Mouse (Mus musculus) thymus, postnatal 0 days (tissue): ENCODE data around the gene D630045J12Rik. TPM values are rescaled to one million over a fixed set of nuclear protein-coding genes. Genes with fewer than 3 reads are reported as not detected.
A peak's percentile ranks its signal among the peaks of the same experiment; 100 is the strongest.

Experiments used
- DNase-seq: peaks from one replicate; pipeline ENCODE4 v3.0.0-alpha.2; 2015; ENCODE audit warnings: low spot score
- polyA plus RNA-seq: library from polyadenylated mRNA; unstranded; fragments of >200 nt; fragmentation: Nextera tagmentation; extraction: Ambion mirVana; gene quantifications from 2 replicates; pipeline ENCODE4 v1.2.1, GENCODE M21; 2015

The D630045J12Rik gene
- polyA plus RNA-seq, 1 experiment from 2014 or later: 0.35 TPM

DNA sequence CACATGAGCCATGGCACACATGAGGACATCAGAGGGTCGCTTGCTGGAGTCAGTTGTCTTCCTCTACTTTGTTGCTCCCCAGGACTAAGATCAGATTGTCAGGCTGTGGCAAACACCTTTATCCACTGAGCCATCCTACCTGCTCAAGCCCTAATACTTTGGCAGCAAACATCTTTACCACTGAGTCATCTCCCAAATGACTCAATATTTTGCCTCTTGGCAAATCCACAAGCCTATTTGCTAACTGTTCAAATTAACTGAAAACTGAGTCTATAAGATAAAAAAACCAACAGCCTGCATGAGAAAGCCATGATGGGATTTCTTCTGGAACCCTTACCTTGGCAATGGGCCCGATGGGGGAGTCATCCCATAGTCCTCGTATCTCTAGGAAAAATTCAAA is 114.7 kb downstream of the D630045J12Rik start:
- no peak for DNase-seq

DNA sequence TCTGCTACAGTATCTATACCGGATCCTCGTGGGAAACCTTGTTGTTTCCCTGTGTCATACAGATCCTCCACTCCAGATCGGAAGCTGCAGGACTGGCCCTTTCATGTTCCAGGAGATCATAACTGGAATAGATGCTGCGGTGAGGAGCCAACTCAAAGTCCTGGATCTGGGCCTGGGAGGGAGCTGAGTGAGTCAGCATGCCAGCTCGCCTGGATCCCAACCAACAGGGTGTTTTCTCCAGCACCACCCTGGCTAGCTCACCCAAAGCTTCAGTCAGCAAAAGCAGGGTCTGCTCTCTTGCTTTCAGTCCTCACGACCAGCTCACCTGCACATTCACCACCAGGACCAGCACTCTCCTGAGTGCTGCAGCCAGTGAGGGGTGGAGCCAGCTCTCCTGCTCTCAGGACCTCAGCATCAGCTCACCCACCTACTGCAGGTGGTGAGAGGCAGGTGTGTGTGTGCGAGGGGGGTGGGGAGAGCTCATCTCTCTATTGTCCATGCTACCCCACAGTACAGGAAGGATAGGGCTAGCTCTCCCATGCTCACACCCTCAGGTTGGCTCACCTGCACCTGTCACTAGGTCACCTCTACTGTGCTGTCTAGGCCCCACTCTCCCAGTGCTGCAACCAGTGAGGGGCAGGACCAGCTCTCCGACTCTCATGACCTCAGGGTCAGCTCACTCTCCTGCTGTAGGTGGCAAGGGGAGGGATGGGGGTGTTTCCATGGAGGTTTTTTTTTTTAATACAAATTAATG is 118.8 kb downstream of the D630045J12Rik start:
- no peak for DNase-seq

DNA sequence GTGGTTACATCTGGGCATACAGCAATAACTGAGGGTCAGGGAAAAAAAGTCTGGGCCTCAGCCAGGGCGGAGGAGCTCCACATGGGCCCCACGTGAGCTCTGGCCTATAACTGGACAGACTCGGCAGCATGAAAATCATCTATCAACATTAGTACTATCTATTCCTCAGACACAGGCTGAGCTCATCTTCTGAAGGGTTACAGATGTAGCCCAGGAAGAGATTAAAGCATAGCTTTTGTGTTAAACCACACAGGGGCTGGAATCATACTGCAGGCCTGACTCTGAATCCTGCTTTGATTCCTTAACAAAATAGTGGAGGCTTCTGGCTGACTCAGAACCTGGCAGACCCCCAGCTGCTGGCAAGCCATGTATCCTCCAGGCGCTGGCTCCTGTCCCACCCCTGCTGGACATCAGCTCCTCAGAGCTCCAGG is 122.0 kb downstream of the D630045J12Rik start:
- no peak for DNase-seq

DNA sequence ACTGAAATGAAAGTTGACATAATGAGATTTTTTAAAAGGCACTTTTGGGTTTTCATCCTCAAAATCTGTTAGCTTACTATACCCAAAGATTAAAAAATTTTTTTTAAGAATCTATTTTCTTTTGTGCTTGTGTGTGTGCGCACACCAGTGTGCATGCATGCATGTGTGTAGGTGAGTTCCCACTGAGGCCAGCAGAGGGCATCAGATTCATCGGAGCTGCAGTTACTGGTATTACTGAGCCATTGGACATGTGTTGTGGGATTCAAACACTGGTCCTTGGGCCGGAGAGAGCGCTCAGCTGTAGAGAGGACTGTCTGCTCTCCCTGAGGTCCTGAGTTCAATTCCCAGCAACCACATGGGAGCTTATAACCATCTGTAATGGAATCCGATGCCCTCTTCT is 123.9 kb downstream of the D630045J12Rik start:
- no peak for DNase-seq

DNA sequence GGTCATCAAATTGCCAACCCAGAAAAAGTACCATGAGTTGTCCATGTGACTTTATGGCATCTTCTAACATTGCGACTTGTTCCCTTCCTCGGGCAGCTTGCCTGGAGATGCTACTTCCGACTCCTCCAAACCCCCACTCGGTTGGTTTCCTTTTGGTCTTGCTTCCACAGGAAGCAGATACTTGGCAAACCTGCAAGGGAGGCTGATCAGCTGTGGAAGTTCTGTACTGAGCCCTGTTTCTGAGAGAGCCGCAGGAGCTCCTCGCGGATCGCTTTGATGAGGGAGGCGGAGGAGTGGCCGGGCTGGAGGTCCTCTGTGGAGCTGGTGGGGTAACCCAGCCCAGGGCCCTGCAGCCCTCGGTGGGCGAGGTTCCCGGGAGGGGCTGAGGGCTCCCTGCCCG is 125.7 kb downstream of the D630045J12Rik start:
- DNase-seq: no peak

DNA sequence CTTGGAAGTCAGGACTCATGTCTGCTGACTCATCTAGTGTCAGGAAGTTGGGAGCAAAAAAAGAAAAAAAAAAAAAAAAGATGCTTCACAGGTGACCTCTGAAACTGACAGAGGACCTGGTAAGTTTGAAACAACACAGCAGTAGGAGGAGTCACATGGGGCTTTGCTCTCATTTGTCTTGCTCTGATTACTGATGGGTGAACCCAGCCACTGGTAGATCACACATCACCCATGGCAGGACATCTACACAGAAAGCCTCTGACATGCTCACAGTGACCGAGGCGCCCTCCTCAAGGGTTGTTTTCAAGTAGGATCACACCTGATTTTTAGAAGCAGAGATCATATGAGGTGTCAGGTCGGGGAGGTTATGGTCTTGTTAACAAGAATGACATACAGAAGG is 128.3 kb downstream of the D630045J12Rik start:
- no peak for DNase-seq

DNA sequence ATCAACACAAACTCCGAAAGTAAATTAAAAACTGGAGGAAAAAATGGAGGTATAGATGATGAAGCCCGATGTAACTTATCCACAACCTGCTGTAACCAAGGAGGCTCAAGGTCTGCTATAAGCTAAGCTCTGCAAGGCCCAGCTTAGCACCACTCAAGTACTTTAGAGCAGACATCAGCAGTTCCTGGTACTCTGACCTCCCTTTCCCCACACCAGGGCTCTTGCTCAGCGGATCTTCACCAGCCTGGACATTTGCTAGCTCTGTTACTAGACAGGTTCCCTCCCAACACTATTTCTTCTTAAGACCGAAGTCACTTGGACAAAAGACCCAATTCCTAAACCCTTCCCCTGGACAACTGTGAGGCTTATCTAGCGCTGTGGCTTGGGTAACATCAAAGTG is 128.9 kb downstream of the D630045J12Rik start:
- DNase-seq: no peak

DNA sequence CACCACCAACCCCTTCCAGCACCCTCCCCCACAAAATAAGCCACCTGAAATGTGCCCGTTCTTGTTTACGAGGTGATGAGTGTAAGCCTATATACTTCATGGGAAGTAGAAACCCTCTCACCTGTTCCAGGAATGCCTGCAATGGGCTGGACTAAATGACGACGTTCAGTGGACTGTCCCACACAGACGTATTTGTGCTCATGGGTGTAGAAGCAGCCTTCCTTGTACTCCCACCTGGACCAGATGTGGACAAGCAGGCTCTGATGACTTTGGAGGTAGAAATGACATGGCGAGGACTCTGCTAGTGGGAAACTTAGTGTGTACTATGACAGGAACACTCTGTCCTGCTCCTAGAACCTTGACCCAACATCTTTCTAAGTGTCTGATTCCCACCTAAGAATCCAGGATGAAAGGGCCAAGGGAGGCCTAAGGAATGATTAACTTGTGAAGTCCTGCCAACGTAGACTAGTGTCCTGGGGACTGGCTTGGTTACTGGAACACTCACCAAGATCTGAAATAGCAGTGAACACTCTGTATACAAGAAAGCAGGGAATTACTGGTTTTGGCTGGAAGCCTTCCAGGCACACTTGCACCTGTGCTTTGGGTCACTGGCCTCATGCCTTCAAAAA is 129.5 kb downstream of the D630045J12Rik start, which contains the start of gene Atp6v0a4:
Atp6v0a4 (minus strand) TSS at position 380 of the 629 bp plus-strand sequence.
- no peak for DNase-seq

DNA sequence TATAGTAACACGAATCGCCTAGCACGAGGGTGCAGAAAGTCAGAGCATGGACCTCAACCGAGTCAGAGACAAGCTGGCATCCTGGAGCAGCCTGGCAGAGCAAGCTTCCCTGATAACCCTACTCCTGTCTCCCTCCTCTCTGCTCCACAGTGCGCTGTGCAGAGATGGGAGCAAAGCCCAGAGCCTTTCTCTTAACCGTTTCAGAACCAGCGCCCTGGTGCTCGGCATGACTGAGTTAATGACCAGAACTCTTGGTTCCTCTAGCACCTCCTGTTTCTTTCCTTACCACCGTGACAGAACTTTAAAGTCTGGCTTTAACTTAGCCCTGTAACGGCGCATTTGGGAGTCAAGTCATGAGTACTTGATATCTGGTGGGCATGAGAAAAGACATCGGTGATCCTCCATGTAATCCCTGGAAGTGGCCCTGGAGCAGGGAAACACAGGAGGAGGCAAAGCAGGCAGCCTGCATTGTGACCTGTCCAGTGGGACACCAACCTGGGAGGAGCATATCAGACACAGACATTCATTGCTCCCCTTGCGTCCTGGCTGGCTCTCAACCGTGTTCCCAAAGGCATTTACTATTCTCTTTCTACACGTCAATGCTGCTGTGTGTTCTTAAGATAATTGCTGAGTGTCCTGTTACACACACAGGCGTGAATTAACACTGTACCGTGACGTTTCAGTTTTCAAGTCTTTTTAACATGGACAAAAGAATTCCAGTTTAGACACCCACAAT is 130.2 kb downstream of the D630045J12Rik start:
- no peak for DNase-seq

DNA sequence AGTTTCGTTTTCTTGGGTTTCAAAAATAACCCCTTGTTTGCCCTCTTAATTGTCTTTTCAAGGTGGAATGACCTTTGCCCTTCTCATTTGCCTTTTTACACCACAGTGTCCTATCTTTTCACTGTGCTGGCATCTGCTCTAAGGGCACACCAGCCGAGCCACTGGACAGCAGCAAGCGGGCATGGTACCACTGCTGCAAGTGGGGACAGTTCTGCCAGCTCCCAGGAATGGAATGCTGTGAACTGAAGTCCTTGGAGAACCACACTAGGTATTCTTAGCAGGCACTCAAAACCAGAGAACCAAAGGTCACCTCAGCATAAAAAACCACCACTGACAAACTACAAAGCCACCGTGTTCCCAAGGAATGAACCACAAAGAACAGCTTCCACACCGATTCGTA is 131.0 kb downstream of the D630045J12Rik start:
- no peak for DNase-seq

DNA sequence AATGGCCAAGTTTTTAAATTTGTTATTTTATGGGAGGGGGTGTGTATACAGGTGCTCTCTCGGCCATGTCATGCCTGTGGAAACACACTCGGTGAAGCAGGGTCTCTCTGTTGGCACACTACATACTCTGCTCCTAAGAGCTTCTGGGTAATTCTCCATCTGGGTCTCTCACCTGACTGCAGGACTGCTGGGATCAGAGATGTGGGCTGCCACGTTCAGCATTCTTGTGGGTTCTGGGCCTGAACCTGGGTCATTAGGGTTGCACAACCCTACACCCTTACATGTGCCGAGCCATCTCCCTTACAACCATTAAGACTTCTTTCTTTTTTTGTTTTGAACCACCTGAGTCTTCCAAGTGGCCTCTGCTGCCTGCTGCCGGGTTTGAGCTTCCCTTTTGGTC is 132.0 kb downstream of the D630045J12Rik start:
- no peak for DNase-seq

DNA sequence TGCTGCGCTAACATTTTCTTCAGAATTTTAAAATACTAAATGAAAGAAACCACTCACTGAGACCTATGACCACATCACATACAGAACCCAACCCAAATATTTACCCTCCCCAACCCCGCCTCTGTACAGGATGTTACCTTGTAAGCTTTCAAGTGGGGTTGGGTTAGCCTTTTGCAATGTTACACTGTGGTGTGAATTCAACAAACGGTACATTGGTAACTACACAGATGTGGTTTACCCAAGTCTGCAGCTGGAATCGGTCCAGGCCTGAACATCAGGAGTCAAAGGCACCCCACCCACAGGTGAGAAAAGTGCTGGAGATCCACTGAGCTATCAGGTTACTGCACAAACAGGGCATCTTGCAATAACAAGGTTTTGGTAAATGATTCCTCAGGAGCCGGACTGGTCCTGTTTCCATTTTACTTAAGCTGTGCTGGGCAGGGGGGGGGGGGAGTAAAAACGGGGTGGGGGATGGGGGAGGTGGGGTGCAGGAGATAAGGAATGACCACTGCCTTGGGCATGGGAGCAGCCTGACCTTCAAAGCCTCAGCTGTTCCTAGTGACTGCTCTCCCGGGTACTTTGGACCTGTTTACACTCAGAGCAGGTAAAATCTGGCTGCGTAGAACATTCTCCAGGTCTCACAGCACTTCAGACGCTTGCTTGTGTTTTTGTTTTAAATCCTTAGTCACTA is 133.0 kb downstream of the D630045J12Rik start:
- DNase-seq: peak; percentile 57

DNA sequence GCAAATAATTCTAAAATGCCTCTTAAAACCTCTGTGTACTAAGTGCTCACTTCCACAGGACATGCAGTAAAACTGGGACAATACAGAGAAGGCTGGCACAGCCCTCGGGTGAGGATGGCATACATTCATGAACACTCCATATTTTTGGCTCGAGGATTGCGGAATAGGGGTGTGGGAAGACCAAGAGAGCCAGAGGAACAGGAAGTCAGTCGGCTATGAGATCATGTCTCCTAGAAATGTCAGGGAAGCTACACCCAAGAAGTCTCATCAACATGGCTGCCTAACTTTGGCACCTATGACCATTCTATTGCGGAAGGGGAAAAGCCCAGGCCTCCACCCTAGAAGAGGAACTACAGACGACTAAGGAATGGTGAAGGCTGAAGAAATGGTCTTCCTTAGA is 135.5 kb downstream of the D630045J12Rik start:
- no peak for DNase-seq

DNA sequence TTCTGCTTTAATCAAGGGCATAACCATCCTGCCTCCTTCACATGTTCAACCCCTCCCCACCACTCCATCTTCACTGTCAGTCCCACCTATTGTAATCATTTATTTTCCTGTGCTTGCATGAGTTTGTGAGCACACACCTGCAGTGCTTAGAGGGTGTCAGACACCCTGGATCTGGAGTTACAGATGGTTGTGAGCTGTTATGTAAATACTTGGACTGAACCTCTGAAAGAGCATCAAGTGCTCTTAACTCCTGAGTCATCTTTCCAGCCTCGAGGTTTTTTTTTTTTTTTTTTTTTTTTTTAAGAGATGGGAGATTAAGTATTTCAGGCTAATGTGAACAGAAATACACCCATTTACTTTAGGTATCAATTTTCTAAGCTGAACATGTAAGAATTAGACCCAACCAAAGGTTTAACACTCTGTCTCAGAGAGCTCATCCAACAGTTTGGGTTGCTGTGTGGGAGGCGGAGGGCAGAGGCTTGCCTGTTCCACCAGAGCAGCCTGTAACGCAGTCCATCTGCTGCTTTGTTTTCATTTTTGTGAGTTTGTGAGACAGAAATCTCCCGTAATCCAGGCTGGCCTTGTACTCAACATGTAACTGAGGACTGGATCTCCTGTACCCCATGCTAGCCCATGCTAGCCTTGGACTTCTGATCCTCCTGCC is 137.6 kb downstream of the D630045J12Rik start:
- no peak for DNase-seq

DNA sequence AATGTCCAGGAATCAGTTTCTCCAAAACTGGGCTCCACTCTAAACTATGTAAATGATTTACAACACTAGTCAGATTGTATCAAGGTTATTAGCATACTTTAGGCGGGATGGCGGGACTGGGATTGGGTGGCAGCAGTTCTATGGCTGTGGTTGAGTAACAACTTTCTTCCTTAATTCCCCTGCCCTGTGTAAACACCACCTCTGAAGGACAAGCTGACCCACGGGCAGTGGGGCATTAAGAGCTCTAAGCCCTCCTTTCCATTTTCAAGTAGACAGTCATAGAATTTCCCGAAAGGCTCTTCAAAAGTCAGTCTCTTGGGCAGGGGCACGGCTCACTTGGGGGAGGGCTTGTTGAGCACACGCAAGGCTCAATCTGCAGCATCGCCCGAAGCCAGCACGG is 142.9 kb downstream of the D630045J12Rik start:
- DNase-seq: no peak

DNA sequence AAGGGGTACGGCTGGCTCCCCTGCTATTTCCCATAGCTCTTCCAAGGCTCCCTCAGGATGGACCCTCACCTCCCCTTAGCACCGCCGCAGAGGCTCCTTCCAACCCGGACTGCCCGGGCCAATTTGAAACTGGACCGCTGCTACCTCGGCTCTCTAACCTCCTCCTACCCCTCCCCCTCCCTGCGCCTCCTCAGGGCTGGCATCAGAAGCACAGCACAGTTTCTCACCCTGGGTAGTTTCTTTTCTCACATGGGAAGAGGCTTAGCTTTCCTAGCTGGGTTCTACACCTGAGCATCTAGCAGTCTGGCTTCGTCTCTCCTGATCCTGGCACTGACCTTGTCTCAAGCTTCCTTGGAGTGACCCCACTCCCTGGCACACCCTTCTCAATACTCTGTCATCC is 143.9 kb downstream of the D630045J12Rik start:
- DNase-seq: no peak

DNA sequence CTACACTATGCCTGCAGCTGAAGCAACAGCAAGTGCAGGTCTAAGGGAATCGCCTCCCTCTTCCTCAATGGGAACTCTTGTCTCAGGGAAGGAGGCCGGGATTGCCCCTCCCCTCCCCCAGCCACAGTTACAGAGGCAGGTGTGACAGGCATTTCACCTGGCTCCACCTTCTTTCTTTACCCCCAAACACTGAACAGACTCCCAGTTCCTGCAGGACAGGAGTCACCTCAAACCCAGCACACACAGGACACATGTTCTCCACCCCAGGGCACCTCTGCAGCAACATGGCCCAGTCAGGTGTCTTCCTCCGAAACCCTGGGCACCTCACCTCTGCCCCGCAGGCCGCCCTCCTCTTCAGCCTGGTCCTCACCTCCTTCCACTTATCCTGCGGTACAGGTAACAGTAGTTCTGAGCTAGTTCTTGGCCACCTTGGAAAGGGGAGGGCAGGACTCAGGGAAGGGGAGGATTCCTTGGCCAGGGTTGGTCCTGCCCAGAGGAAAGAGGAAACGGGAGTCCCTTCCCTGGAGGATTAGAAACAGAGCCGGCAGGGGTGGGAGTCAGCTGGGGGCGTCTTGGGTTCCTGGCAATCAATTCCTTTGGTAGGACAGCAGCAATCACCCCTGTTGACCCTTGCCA is 144.5 kb downstream of the D630045J12Rik start, which contains the start of gene Tmem213:
Tmem213 (plus strand) TSS at position 96 of the 636 bp plus-strand sequence.
- DNase-seq: no peak

DNA sequence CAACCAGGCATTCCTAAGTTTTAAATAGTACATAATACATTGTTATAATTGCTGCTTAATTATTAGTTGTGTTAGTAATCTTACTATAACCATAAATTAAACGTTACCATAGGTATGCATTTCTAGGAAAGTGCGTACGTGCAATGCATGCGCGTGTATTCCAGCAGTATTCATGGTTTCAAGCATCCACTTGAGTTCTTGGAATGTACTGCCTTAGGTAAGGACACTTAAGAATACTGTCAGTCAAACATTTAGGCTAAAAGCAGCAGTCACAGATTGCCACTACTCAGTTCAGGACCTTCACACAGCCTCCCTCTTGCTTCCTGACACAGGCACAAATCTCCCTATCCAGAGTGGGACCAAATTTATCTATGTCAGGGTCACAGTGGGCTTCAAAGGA is 145.4 kb downstream of the D630045J12Rik start:
- no peak for DNase-seq

DNA sequence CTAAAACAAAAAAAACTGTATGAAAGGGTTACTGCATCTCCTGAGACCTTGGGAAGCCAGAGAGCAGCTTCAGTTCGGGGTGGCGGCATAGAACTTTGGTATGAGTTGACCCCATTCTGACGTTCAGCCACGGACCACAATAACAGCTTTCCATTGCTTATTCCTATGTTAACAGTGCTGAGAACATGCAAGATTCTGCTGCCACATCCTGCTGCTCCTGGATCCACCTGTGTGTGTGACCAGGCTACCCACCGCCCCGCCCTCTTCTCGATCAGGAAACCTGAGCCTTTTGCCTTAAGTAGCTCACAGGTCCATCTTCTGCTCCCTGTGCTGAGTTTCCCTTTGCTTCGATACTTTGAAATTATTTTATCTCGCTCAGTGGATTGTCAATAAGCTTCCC is 147.9 kb downstream of the D630045J12Rik start:
- no peak for DNase-seq

DNA sequence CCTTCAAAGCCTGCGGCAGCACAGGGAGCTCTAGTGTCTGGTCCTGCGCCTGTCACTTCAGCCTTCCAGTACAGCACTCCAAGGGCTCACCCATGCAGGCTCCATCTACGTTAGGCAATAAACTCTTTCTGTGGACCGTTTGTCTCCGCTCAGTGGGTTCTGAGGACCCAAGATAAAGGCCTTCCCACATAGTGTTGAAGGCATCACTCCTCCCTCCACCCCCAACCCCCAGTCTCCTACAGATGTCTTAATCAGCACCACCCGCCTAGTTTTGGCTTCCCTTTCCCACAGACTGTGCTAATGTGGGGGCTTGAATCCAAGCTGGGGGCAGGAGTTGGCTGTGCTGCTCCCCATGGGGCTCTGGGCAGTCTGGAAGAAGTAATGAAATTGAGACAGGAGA is 150.0 kb downstream of the D630045J12Rik start:
- DNase-seq: no peak
